Mouse (Mus musculus) lung, embryonic 15.5 days (tissue): ENCODE results near the gene Ctdspl. TPM values are rescaled to one million over a fixed set of nuclear protein-coding genes. Genes with fewer than 3 reads are reported as not detected.

Source experiments
- ATAC-seq: fragments of 200-750 bp; cut with Nextera tagmentation; 2 replicates; pipeline ENCODE4 v1.8.0; 2017; ENCODE audit warnings: moderate number of reproducible peaks, borderline replicate concordance; ENCODE audit not compliant: low FRiP score, low TSS enrichment; ENCODE audit errors: extremely low read depth
- H3K27ac ChIP-seq: fragments of 300-500 bp; sonication (generic); 2 replicates; pipeline ENCODE4 v1.5.1; 2015; ENCODE audit warnings: moderate library complexity, mild to moderate bottlenecking, inconsistent platforms
- H3K27me3 ChIP-seq: fragments of 300-500 bp; sonication (generic); 2 replicates; pipeline ENCODE4 v1.6.1; 2015; ENCODE audit warnings: inconsistent platforms
- H3K36me3 ChIP-seq: fragments of 300-500 bp; sonication (generic); 2 replicates; pipeline ENCODE4 v1.6.1; 2015; ENCODE audit warnings: inconsistent platforms
- H3K4me1 ChIP-seq: fragments of 300-500 bp; sonication (generic); 2 replicates; pipeline ENCODE4 v1.6.1; 2015; ENCODE audit warnings: inconsistent platforms
- H3K4me2 ChIP-seq: fragments of 300-500 bp; sonication (generic); 2 replicates; pipeline ENCODE4 v1.6.1; 2015; ENCODE audit warnings: inconsistent platforms, mild to moderate bottlenecking, moderate library complexity
- H3K4me3 ChIP-seq: fragments of 300-500 bp; sonication (generic); 2 replicates; pipeline ENCODE4 v1.5.1; 2015; ENCODE audit warnings: mild to moderate bottlenecking, inconsistent platforms
- H3K9ac ChIP-seq: fragments of 300-500 bp; sonication (generic); 2 replicates; pipeline ENCODE4 v1.6.1; 2015; ENCODE audit warnings: inconsistent platforms
- H3K9me3 ChIP-seq: fragments of 300-500 bp; sonication (generic); 2 replicates; pipeline ENCODE4 v1.6.1; 2016; ENCODE audit warnings: inconsistent platforms
- WGBS: fragments of 180-500 bp; shearing (Covaris S2); methylation state at CpG from one replicate; pipeline ENCODE4 v1.1.7; 2015; 5-methylcytosine and 5-hydroxymethylcytosine counted together
- polyA plus RNA-seq: library from polyadenylated mRNA; unstranded; fragments of >200 nt; fragmentation: Nextera tagmentation; extraction: Ambion mirVana; gene quantifications from 2 replicates; pipeline ENCODE4 v1.2.1, GENCODE M21; 2015

The Ctdspl gene
- polyA plus RNA-seq, 1 experiment from 2014 or later, result 22.2 TPM

DNA sequence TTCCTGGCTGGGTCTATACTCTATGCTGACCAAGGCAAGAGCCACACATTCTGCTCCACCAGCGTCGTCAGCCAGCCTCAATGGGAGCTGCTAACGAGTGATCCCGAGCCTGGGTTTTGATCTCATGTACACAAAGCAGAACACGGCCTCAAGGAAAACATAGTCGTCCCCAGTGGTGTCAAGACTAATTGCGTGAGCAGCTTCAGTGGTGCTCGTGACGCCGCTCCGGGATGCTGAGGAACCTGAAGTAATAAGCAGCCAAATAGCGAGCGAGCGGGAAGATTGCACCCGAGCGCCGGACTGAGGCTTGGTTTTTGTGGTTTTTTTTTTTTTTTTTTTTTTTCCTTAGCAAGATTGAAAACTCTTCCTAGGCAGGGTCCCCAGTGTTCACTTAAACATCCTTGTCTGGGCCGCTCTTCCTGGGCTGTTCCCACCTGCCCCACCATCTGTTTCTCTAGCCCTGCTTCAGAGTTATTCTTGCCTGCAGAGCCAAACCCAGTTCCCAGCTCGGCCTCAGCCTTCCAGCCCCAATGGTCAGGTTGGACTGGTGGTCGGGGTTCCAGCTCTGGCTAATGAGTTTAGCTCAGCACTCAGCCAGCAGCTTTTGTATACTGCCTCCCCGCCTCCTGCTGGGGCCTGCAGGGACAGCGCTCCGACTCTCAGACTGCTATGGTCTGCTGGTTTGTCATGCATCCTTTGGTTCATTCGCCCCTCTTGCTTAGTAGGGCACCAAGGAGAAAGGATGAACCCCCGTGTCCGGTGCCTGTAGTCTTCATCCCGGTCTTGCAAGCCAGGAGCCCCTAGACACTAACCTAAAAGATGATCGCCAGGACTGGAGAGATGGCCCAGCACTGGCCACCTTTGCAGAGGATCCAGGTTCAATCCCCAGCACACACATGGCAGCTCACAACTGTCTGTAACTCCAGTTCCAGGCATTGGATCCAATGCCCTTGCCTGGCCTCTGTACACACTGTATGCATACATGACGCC lies 108.7 kb downstream of the Ctdspl start:
- no peak overlapping the region for H3K4me2 ChIP-seq
- no peaks in the 10 kb centered on the region for H3K27me3 ChIP-seq
- 86% methylated on average over 29 of the region's 29 CpGs for WGBS
- H3K27ac ChIP-seq, result no peak overlapping the region
- H3K4me1 ChIP-seq, result peaks cover 24% of the 10 kb centered on the region
- H3K9me3 ChIP-seq, result no peaks in the 10 kb centered on the region
- no peak for ATAC-seq
- no peak overlapping the region for H3K4me3 ChIP-seq
- no peak overlapping the region for H3K9ac ChIP-seq
- peaks cover 43% of the 10 kb centered on the region for H3K36me3 ChIP-seq

DNA sequence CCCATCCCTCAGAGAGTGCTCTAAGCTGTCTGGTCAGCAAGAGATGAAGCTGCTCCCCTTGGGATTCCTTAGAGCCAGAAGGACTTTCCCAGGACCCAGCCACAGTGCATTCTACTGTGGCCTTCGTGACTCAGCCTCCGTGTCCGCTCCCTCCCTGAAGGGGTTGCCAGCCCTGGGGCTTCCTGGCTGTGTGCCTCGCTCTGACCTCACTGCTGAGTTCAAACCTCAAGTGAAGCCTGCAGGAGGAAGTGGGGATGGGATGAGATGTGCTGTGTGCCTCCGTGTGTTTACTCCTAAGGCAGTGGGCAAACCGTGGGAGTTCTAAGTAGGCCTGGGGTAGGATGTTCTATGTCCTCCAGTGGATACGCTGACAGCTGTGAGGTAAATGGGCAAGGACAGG lies 109.6 kb downstream of the Ctdspl start:
- Histone ChIP-seq H3K9me3 (no peaks in the 10 kb centered on the region), H3K4me1 (peaks cover 24% of the 10 kb centered on the region), H3K27me3 (no peaks in the 10 kb centered on the region), H3K36me3 (peaks cover 50% of the 10 kb centered on the region), H3K9ac (no peak overlapping the region), H3K27ac (no peak overlapping the region), H3K4me2 (no peak overlapping the region), H3K4me3 (no peak overlapping the region)
- no peak for ATAC-seq
- WGBS, result 51% methylated on average over 7 of the region's 7 CpGs

DNA sequence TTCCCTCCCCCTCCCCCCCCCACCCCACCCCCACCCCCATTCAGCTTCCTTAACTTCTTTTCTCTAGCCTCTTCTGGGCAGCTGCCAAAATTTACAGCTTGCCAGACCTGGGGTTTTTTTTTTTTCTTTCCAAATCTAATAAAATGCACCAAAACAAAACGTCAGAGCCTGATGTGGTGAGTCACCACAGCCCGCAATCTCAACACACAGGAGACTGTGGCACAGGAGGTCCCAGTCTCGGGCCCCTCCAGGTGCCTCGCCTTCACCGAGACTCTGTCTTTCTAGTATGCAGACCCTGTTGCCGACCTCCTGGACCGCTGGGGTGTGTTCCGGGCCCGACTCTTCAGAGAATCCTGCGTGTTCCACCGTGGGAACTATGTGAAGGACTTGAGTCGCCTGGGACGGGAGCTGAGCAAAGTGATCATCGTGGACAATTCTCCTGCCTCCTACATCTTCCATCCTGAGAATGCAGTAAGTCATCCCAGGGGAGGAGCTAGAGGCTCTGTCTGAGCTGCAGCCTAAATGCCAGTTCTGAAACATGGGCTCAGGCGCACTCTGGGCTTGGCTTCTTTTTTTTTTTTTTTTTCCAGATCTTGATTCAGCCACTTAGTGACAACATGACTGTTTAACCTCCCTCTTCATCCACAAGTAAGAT lies 111.0 kb downstream of the Ctdspl start:
- WGBS, result 57% methylated on average over 15 of the region's 15 CpGs
- no peak overlapping the region for H3K27ac ChIP-seq
- ATAC-seq, result no peak
- H3K4me3 ChIP-seq, result no peak overlapping the region
- no peaks in the 10 kb centered on the region for H3K27me3 ChIP-seq
- H3K9ac ChIP-seq, result no peak overlapping the region
- H3K4me2 ChIP-seq, result no peak overlapping the region
- H3K4me1 ChIP-seq, result peaks cover 18% of the 10 kb centered on the region
- H3K36me3 ChIP-seq, result peaks cover 63% of the 10 kb centered on the region
- H3K9me3 ChIP-seq, result no peaks in the 10 kb centered on the region

DNA sequence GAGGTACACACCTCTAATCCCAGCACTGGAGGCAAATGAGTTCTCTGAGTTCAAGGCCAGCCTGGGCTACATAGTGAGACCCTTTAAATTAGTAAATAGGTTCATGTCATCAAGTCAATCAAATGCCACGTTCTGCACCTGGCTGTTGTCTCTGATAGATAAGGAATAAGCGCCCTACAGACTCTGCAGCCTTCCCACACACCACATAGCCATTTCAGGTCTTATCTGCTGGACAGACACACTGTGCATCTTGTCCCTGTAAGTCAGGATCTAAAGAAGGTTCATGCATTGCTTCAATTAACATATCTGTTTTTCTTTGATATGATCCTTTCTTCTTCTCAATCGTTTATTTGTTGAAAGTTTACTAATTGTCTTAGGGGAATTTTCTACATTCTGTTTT lies 112.3 kb downstream of the Ctdspl start:
- H3K4me3 ChIP-seq, result no peak overlapping the region
- no peaks in the 10 kb centered on the region for H3K9me3 ChIP-seq
- H3K36me3 ChIP-seq, result peaks cover 67% of the 10 kb centered on the region
- peaks cover 10% of the 10 kb centered on the region; the same call in 1 of the 2 replicates for H3K4me1 ChIP-seq
- no peak overlapping the region for H3K9ac ChIP-seq
- H3K27ac ChIP-seq, result no peak overlapping the region
- no peaks in the 10 kb centered on the region for H3K27me3 ChIP-seq
- no peak overlapping the region for H3K4me2 ChIP-seq
- 78% methylated on average over 3 of the region's 3 CpGs for WGBS
- ATAC-seq, result no peak

DNA sequence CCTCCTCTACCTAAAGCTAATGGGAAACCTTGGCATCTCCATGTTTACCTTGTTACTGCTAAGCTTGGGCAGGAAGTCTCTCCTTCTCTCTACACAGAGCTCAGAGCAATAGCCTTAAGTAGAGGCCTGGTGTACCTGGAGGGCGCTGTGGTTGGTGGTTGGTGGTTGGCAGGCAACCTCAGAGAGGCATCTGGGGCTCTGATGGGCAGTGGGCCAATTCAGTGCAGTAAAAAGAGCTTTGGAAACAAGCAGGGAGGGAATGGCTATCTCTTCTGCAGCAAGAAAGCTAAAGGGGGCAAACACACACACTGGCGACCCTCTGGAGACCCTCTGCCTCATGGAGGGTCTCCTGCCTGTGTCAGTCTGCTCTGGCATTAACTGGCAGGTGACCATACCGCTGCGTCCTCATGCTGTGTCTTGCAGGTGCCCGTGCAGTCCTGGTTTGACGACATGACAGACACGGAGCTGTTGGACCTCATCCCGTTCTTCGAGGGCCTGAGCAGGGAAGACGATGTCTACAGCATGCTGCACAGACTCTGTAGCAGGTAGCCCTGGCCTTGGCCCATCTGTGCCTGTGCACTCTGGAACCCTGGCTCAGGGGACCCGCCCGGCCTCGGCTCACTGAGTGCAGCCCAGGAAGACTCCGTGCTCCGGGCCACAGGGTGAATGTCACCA lies 114.0 kb downstream of the Ctdspl start:
- H3K27me3 ChIP-seq, result no peaks in the 10 kb centered on the region
- no peak overlapping the region for H3K4me2 ChIP-seq
- H3K9ac ChIP-seq, result no peak overlapping the region
- WGBS, result 88% methylated on average over 15 of the region's 15 CpGs
- peaks cover 10% of the 10 kb centered on the region; the same call in 1 of the 2 replicates for H3K4me1 ChIP-seq
- no peak overlapping the region for H3K4me3 ChIP-seq
- no peak overlapping the region for H3K27ac ChIP-seq
- peaks cover 55% of the 10 kb centered on the region for H3K36me3 ChIP-seq
- ATAC-seq, result no peak
- no peaks in the 10 kb centered on the region for H3K9me3 ChIP-seq

DNA sequence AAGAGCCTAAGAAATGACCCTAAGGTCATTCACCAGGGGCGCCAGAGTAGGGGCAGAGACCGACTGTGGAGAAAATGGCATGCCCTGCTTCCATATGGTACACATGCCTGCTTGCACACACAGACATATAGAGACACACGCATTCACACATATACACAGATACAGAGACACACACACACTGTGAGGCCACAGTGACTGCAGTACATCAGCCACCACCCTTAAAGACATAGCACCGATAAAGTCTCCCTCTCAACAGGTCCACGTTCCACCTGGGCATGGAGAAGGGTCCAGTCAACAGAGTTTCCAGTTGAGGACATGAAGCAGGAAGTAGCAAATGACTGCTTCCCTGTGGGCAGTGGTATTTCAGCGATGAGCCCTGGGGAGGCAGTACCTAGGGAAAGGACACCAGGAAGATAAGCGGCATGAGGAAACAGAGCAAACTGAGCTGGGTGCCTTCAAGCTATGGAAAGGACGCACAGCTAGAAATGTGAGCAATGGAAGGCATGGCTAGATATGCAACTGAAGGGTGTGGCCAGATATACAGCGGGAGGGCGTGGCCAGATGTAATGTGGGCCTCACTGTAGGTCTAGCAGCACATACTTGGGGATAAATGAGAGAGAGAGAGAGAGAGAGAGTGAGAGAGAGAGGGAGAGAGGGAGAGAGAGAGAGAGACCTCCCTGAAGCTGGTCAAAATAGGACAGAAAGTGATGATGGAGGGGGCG lies 122.1 kb downstream of the Ctdspl start:
- H3K4me3 ChIP-seq, result no peak overlapping the region
- ATAC-seq, result no peak
- 0 out of 2 replicates have a peak, but pooled peaks cover 1% of the 10 kb centered on the region for H3K36me3 ChIP-seq
- H3K27me3 ChIP-seq, result no peaks in the 10 kb centered on the region
- H3K27ac ChIP-seq, result no peak overlapping the region
- no peak overlapping the region for H3K9ac ChIP-seq
- 66% methylated on average over 11 of the region's 11 CpGs for WGBS
- H3K4me1 ChIP-seq, result peaks cover 27% of the 10 kb centered on the region
- no peaks in the 10 kb centered on the region for H3K9me3 ChIP-seq
- H3K4me2 ChIP-seq, result no peak overlapping the region

DNA sequence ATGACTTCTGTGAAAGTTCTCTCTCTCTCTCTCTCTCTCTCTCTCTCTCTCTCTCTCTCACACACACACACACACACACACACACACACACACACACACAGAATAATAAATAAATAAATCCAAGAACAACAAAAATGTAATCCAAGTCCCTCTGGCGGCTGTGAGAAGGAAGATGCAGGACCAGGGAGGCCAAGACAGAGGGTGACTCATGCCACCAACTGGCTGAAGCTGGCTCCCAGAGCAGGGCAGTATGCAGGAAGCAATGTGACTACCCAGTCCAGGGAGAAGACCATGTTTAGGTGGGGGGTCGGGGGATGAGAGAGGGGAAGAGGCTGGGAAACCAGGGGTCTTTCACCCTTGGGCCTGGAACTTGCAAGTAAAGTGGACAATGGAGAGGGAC lies 124.9 kb downstream of the Ctdspl start:
- H3K9me3 ChIP-seq, result no peaks in the 10 kb centered on the region
- H3K4me3 ChIP-seq, result no peak overlapping the region
- no peak overlapping the region for H3K27ac ChIP-seq
- WGBS, result 55% methylated on average over 2 of the region's 2 CpGs
- no peak overlapping the region for H3K4me2 ChIP-seq
- no peak for ATAC-seq
- no peak overlapping the region for H3K9ac ChIP-seq
- H3K27me3 ChIP-seq, result no peaks in the 10 kb centered on the region
- H3K4me1 ChIP-seq, result peaks cover 27% of the 10 kb centered on the region
- H3K36me3 ChIP-seq, result no peaks in the 10 kb centered on the region

DNA sequence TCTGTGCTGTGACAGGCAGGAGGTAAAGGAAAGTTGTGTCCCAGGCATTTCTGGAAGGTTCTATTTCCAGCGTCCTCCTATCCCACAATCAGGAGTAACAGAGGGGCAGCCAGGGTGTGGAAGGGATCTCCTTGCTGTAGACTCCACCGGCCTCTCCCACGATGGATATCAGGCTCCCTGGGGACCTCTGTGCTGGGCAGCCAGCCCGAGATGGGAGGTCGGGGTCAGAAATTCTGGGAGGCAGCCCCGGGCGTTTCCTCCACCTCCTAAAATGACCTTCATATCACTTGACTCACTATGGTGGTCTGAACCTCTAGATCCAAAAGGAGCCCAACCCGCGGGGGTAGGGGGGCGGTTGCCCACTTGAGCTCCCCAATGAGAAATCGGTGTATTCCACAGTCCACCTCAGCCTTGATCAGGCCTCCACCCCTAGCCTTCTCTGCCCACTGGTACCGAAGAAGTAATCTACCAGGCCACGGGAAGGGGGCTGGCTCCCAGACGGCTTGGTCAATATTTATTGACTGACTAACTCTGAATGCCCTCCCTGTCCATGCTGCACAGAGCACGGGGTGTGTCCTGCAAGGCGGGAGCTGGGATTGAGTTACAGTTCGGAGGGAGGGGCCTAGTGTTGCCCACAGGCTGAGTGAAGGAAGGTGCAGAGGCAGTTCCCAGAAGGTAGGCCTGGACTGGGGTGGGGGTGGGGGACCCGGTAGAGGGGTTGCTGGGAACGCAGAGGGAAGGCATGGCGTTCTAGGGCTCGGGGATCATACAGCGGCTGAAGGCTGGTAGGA lies 126.1 kb downstream of the Ctdspl start, which contains the start of gene Vill:
Gene Vill (plus strand): TSS at position 625 of the 791 bp plus-strand sequence.
- 8% methylated on average over 22 of the region's 22 CpGs for WGBS

DNA sequence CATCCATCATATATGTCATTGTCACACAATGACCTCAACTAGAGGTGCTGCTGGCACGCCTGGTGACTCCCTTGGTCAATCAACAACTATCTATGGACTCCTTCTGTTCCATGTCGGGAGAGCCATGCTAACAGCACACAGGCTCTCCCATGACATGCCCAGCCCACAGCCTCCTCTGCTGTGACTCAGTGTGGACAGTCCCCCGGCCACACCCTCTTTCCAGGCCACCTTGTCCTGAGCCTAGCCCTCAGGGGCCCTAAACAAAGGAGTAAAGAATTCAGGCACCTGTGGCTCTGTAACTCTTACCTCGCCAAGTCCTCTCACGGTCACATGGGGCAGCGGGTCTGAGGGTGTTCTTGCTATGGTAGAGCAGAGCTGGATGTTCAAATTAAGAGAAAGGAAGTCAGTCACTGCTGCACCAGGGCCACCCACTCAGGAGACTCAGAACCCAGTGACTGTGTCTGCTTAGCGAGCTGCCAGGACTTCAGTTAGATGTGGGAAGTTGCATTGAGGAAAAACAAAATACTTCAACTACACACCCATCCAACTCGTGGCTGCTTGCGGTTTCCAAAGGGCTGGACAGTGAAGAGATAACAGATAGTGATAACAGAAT lies 127.8 kb downstream of the Ctdspl start:
- H3K27me3 ChIP-seq, result no peaks in the 10 kb centered on the region

More for the DNA sequence above, 126.1 kb downstream of the Ctdspl start, which contains the start of gene Vill:
- Histone ChIP-seq H3K4me3 (peak within 1 kb of the TSS; percentile 44), H3K4me1 (peaks cover 27% of the 10 kb centered on the region), H3K9ac (peak within 1 kb of the TSS; percentile 54), H3K36me3 (no peaks in the 10 kb centered on the region), H3K4me2 (peak within 1 kb of the TSS; percentile 60), H3K27ac (peak within 1 kb of the TSS; percentile 74), H3K9me3 (no peaks in the 10 kb centered on the region), H3K27me3 (no peaks in the 10 kb centered on the region)
- ATAC-seq, result peak; percentile 90

DNA sequence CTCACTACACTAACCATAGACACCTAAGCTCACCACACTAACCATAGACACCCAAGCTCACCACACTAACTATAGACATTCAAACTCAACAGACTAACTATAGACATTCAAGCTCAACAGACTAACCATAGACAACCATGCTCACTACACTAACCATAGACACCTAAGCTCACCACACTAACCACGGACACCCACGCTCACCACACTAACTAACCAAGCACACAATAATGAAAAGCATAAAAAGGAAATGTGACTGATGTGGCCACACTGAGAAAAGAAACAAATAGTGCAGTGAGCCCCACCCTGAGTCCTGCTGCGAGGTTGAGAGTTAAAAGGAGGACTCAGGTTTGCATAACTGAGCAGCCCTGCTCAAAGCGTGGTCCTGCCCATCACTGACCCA lies 129.1 kb downstream of the Ctdspl start:
- Histone ChIP-seq H3K27me3 (no peaks in the 10 kb centered on the region), H3K9me3 (no peaks in the 10 kb centered on the region), H3K36me3 (no peaks in the 10 kb centered on the region), H3K4me3 (no peak overlapping the region), H3K4me1 (peaks cover 19% of the 10 kb centered on the region), H3K9ac (no peak overlapping the region), H3K27ac (no peak overlapping the region), H3K4me2 (no peak overlapping the region)
- ATAC-seq, result no peak
- WGBS, result 79% methylated on average over 4 of the region's 4 CpGs

More for the DNA sequence above, 127.8 kb downstream of the Ctdspl start:
- H3K4me2 ChIP-seq, result peak overlapping the region; percentile 60
- H3K36me3 ChIP-seq, result no peaks in the 10 kb centered on the region
- no peak overlapping the region for H3K9ac ChIP-seq
- peaks cover 19% of the 10 kb centered on the region for H3K4me1 ChIP-seq
- 0 out of 2 replicates have a peak overlapping the region, but pooled peaks have one; percentile 10 for H3K27ac ChIP-seq
- WGBS, result 59% methylated on average over 9 of the region's 9 CpGs
- H3K9me3 ChIP-seq, result no peaks in the 10 kb centered on the region
- H3K4me3 ChIP-seq, result peak overlapping the region; percentile 44; the same call in 1 of the 2 replicates
- ATAC-seq, result no peak; the same call in 1 of the 2 replicates
